Mouse (Mus musculus): ENCODE data around the gene Vmn1r132. TPM values are rescaled to one million over a fixed set of nuclear protein-coding genes. Genes with fewer than 3 reads are reported as not detected.
"Not testable (repeated sequence)": the region's sequence is repeated elsewhere in the genome, so short reads cannot be mapped to it uniquely, and the experiment has no call there.

Vmn1r132 gene
- total RNA-seq (2021): not detected

DNA sequence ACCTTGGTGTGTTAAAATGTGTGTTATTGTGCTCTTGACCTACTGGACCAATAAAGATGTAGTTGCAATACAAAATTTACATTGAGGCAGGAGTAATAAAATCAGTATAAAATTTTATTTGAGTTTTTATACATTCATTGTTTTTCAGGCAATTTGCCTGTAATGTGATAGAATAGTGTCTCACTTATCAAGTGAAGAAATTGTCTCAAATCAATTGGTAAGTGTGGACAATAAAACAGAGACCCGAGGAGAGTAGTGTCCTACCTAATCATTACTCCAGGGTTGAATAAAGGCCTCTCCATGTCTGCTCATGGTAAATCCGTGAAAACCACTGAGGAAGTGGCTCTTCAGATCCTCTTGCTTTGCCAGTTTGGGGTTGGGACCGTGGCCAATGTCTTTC is at the start of gene Vmn1r132:
Gene Vmn1r132 (plus strand): TSS at position 301 of the 400 bp plus-strand sequence.
- DNase-seq (ENCODE audit: extremely low spot score in 1 of 2, low spot score in 2 of 2); intact Hi-C loops (cut with DNase I): not testable (repeated sequence)

Other genes with a start within 250 kb of the Vmn1r132 start
- not detected for gene Gm6882, start 181.3 kb upstream of the Vmn1r132 start, total RNA-seq (2021)
- not detected for gene Vmn1r130, start 102.3 kb upstream of the Vmn1r132 start, total RNA-seq (2021)
- gene Vmn1r131, start 68.0 kb upstream of the Vmn1r132 start, total RNA-seq (2021): not detected
- gene Gm4175, start 147.4 kb downstream of the Vmn1r132 start, total RNA-seq (2021): not detected
- not detected for gene Gm4177, start 182.6 kb downstream of the Vmn1r132 start, total RNA-seq (2021)
- gene Vmn1r135, start 218.3 kb downstream of the Vmn1r132 start, total RNA-seq (2021): not detected
- not detected for gene Gm5725, start 230.2 kb downstream of the Vmn1r132 start, total RNA-seq (2021)